ENCODE assay signal across 12 mouse cellular contexts in the genomic region with DNA sequence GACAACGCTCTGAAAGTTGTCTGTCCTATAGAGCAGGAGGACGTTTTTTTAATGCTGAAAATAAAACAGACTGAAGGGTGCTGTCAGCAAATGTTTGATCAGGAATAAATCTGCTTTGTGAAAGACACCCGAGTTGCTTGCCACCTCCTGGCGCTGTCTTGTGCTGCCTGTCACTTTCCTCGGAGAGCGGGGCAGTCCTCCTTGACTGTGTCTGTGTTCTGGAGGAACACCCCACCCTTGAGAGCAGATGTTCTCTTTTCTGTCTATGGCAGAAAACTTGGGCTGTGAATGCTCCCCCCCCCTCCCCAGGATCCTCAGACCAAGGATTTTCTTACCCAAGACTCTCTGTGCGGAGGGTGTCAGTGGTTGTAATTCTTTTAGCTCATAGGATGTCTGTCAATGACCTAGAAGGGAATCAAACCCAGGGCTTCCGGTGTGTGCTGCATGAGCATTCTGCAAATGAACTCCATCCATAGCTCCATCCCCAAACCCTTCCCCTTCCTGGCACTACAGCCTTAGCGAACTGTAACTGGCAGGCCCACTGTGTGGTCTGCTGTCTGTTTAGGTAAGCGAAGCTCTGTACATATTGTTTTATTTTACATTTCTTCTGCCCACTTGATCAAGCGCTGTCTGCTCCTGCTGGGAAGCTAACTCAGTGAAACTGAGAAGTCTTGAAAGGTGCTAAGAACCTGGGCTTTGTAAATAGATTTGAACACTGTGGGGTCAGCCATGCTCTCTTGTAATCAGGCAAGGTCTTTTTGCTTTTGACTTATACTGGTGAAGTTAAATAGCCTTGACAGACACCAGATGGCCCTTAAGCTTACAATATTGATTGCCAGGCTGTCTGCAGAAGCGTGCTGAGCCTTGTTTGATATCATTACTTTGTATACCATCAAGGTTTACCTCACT. TPM values are rescaled to one million over a fixed set of nuclear protein-coding genes. Genes with fewer than 3 reads are reported as not detected.
DNase-seq lines count a peak whose midpoint lies in the region; ATAC-seq lines count a peak whose summit lies in the region.
"Had no signal": no experiment of that assay in that cellular context is flagged by ENCODE, and none has a peak within 500 bp of the region (broad histone marks: within the 10 kb centered on the region; RNA-seq: fewer than 3 reads in every experiment).

No protein-coding gene starts in this region.

- 0 out of 2 replicates have a peak, but pooled peaks cover 4% of the 10 kb centered on the region for H3K4me1 ChIP-seq in limb, embryonic 11.5 days (ENCODE audit: control insufficient read depth, insufficient read depth, low read length)
- H3K4me1 ChIP-seq in limb, embryonic 10.5 days, result peaks cover 8% of the 10 kb centered on the region
- H3K4me1 ChIP-seq in stomach, embryonic 15.5 days, result 0 out of 2 replicates have a peak, but pooled peaks cover 9% of the 10 kb centered on the region

- H3K27me3 ChIP-seq in limb, embryonic 11.5 days (ENCODE audit: control insufficient read depth, insufficient read depth, low read length), result no peaks in the 10 kb centered on the region
- H3K27me3 ChIP-seq in limb, embryonic 10.5 days (ENCODE audit: low read depth, poor library complexity, severe bottlenecking), result no peaks in the 10 kb centered on the region
- H3K27me3 ChIP-seq in stomach, embryonic 15.5 days (replicated peaks), result no peaks in the 10 kb centered on the region
- H3K27me3 ChIP-seq: heart, embryonic 12.5 days had no signal

- peak; percentile 9 to 40 for DNase-seq in cerebellum, postnatal 14 days
- DNase-seq in cerebellum, adult 8-10 months, result no peak
- no peak for DNase-seq in limb, embryonic 11.5 days (ENCODE audit: low spot score)
- DNase-seq in limb, embryonic 10.5 days (ENCODE audit: low spot score), result no peak
- DNase-seq in hindlimb bud, embryonic 11.5 days (ENCODE audit: extremely low spot score, low read depth, low spot score), result peak; percentile 39
- no peak for DNase-seq in Muller cell, postnatal 12 days (ENCODE audit: inconsistent ontology term)
- no peak for DNase-seq in natural killer cell, adult 2 months (ENCODE audit: low spot score in 2 of 2)
- DNase-seq: kidney, adult 18-20 months; liver; lung, postnatal 14 days had no signal

- no peak overlapping the region for H3K4me3 ChIP-seq in limb, embryonic 11.5 days (ENCODE audit: low read depth, low read length)
- H3K4me3 ChIP-seq in limb, embryonic 10.5 days, result no peak overlapping the region
- no peak overlapping the region for H3K4me3 ChIP-seq in stomach, embryonic 15.5 days (replicated peaks)
- H3K4me3 ChIP-seq: heart, embryonic 12.5 days had no signal

- H3K36me3 ChIP-seq in limb, embryonic 11.5 days (ENCODE audit: control insufficient read depth, insufficient read depth, low read length), result no peaks in the 10 kb centered on the region
- no peaks in the 10 kb centered on the region for H3K36me3 ChIP-seq in limb, embryonic 10.5 days
- H3K36me3 ChIP-seq in stomach, embryonic 15.5 days, result no peaks in the 10 kb centered on the region
- H3K36me3 ChIP-seq: heart, embryonic 12.5 days had no signal

- H3K4me2 ChIP-seq in limb, embryonic 11.5 days (ENCODE audit: low read depth, severe bottlenecking), result no peak overlapping the region
- H3K4me2 ChIP-seq in stomach, embryonic 15.5 days, result no peak overlapping the region
- H3K4me2 ChIP-seq: heart, embryonic 12.5 days had no signal

- H3K9me3 ChIP-seq in limb, embryonic 11.5 days (ENCODE audit: control insufficient read depth, low read length), result no peaks in the 10 kb centered on the region
- H3K9me3 ChIP-seq in limb, embryonic 10.5 days (replicated peaks), result no peaks in the 10 kb centered on the region
- no peaks in the 10 kb centered on the region for H3K9me3 ChIP-seq in stomach, embryonic 15.5 days
- H3K9me3 ChIP-seq: heart, embryonic 12.5 days had no signal

- H3K9ac ChIP-seq in limb, embryonic 11.5 days (ENCODE audit: low read length), result no peak overlapping the region
- H3K9ac ChIP-seq in stomach, embryonic 15.5 days, result no peak overlapping the region
- H3K9ac ChIP-seq: heart, embryonic 12.5 days had no signal

- H3K27ac ChIP-seq in limb, embryonic 11.5 days (replicated peaks; ENCODE audit: low read depth, low read length), result no peak overlapping the region
- no peak overlapping the region for H3K27ac ChIP-seq in limb, embryonic 10.5 days
- H3K27ac ChIP-seq in stomach, embryonic 15.5 days, result peak overlapping the region; percentile 32; the same call in 1 of the 2 replicates

- WGBS in limb, embryonic 11.5 days, result 53% methylated on average over 12 of the region's 12 CpGs
- 65% methylated on average over 12 of the region's 12 CpGs for WGBS in limb, embryonic 10.5 days
- WGBS in stomach, embryonic 15.5 days, result 40% methylated on average over 12 of the region's 12 CpGs

- ATAC-seq in limb, embryonic 11.5 days (ENCODE audit: insufficient number of reproducible peaks, low FRiP score, low TSS enrichment, low read depth), result 0 out of 2 replicates have a peak, but pooled peaks have one; percentile 62
- no peak for ATAC-seq in stomach, embryonic 15.5 days (ENCODE audit: insufficient read depth, low FRiP score, low read depth)

RNA-seq across cellular contexts. Expression of a gene that starts 53.0 kb away (rescaled TPM):
- polyA plus RNA-seq in limb, embryonic 11.5 days (2014; fragmentation: Nextera tagmentation; extraction: Ambion mirVana), result 15.9 and 18.4 TPM in 2 replicates
- polyA plus RNA-seq in limb, embryonic 10.5 days (2016; fragmentation: Nextera tagmentation; extraction: Ambion mirVana), result 12.5 and 15.4 TPM in 2 replicates
- 12.3 and 13.7 TPM in 2 replicates for polyA plus RNA-seq in stomach, embryonic 15.5 days (2015; fragmentation: Nextera tagmentation; extraction: Ambion mirVana)

Comparison
In these comparisons a context has a peak if more than half of its experiments do, and no peak if none do; other contexts are left out.
1. DNase-seq: peak in cerebellum, postnatal 14 days (2 of 2) and hindlimb bud, embryonic 11.5 days (single experiment); none in cerebellum, adult 8-10 months (single experiment), limb, embryonic 11.5 days (single experiment), limb, embryonic 10.5 days (single experiment), Muller cell, postnatal 12 days (single experiment) and natural killer cell, adult 2 months (0 of 2).